Mouse (Mus musculus): ENCODE measurements at regions not wholly inside any gene's neighbourhood (a gene's known extent, or its start where the extent isn't known, plus 50 kb on each side); places are given as distances from the start of the nearest gene placed in this dataset.
A peak's percentile ranks its signal among the peaks of the same experiment; 100 is the strongest.

GRCm38 (mm10) chr13:14789827-14790226 is 159.9 kb downstream of the AW209491 start:
- H3K27me3 ChIP-seq: no peaks in the 10 kb centered on the region
- TF ChIP-seq CTCF (IDR thresholded peaks at IDR 0.05): no peak
- ATAC-seq (no peak), DNase-seq (ENCODE audit: low read depth, low spot score) (no peak)
- POLR2A ChIA-PET: no interaction called here
- CTCF ChIA-PET: no interaction called here
- in situ Hi-C loops (cut with MboI; ENCODE audit: low pct_unique_long_range_greater_than_20kb): no loop called here

- TF ChIP-seq CTCF (IDR thresholded peaks at IDR 0.05): no peak
- in situ Hi-C loops (cut with MboI; ENCODE audit: low pct_unique_long_range_greater_than_20kb): no loop called here
- H3K27me3 ChIP-seq: no peaks in the 10 kb centered on the region
- ATAC-seq: no peak
- DNase-seq (ENCODE audit: low read depth, low spot score): no peak
- ChIA-PET POLR2A (no interaction called here), CTCF (no interaction called here)
Observed at GRCm38 (mm10) chr13:14800246-14800645, 170.3 kb downstream of the AW209491 start.

- no peaks in the 10 kb centered on the region for H3K27me3 ChIP-seq
- peak; percentile 8 for ATAC-seq
- CTCF ChIA-PET: no interaction called here
- no peak for DNase-seq (ENCODE audit: low read depth, low spot score)
- in situ Hi-C loops (cut with MboI; ENCODE audit: low pct_unique_long_range_greater_than_20kb): no loop called here
- POLR2A ChIA-PET: no interaction called here
- TF ChIP-seq CTCF (IDR thresholded peaks at IDR 0.05): no peak
Observed at GRCm38 (mm10) chr13:14801020-14801419, 171.1 kb downstream of the AW209491 start.

GRCm38 (mm10) chr13:14802391-14802790 is 172.4 kb downstream of the AW209491 start:
- H3K27me3 ChIP-seq: no peaks in the 10 kb centered on the region
- ChIA-PET CTCF (no interaction called here), POLR2A (no interaction called here)
- DNase-seq (ENCODE audit: low read depth, low spot score): no peak
- peak; percentile 82 for ATAC-seq
- no peak for TF ChIP-seq CTCF (IDR thresholded peaks at IDR 0.05)
- in situ Hi-C loops (cut with MboI; ENCODE audit: low pct_unique_long_range_greater_than_20kb): no loop called here

GRCm38 (mm10) chr13:14835362-14835761 is 205.4 kb downstream of the AW209491 start:
- POLR2A ChIA-PET: no interaction called here
- DNase-seq (ENCODE audit: low read depth, low spot score): no peak
- no peaks in the 10 kb centered on the region for H3K27me3 ChIP-seq
- no peak for TF ChIP-seq CTCF (IDR thresholded peaks at IDR 0.05)
- in situ Hi-C loops (cut with MboI; ENCODE audit: low pct_unique_long_range_greater_than_20kb): no loop called here
- no peak for ATAC-seq
- CTCF ChIA-PET: no interaction called here

All from Patski (cell line).